Mouse (Mus musculus) stomach, embryonic 15.5 days (tissue): ENCODE results near the gene Psg16. TPM values are rescaled to one million over a fixed set of nuclear protein-coding genes. Genes with fewer than 3 reads are reported as not detected.

Experiments
- ATAC-seq: fragments of 200-750 bp; cut with Nextera tagmentation; 2 replicates; pipeline ENCODE4 v1.8.0; 2017; ENCODE audit warnings: low read depth, moderate number of reproducible peaks, moderate TSS enrichment; ENCODE audit not compliant: insufficient read depth, low FRiP score
- H3K27ac ChIP-seq: fragments of 300-500 bp; sonication (generic); 2 replicates; pipeline ENCODE4 v1.5.1; 2015; ENCODE audit warnings: mild to moderate bottlenecking, inconsistent platforms
- H3K27me3 ChIP-seq: fragments of 300-500 bp; sonication (generic); replicated peaks from 2 replicates; pipeline ENCODE4 v1.6.1; 2015; ENCODE audit warnings: inconsistent platforms
- H3K36me3 ChIP-seq: fragments of 300-500 bp; sonication (generic); 2 replicates; pipeline ENCODE4 v1.6.1; 2015; ENCODE audit warnings: inconsistent platforms
- H3K4me1 ChIP-seq: fragments of 300-500 bp; sonication (generic); 2 replicates; pipeline ENCODE4 v1.6.1; 2015; ENCODE audit warnings: inconsistent platforms
- H3K4me2 ChIP-seq: fragments of 300-500 bp; sonication (generic); 2 replicates; pipeline ENCODE4 v1.6.1; 2015; ENCODE audit warnings: mild to moderate bottlenecking, inconsistent platforms
- H3K4me3 ChIP-seq: fragments of 300-500 bp; sonication (generic); replicated peaks from 2 replicates; pipeline ENCODE4 v1.5.1; 2015; ENCODE audit warnings: inconsistent platforms
- H3K9ac ChIP-seq: fragments of 300-500 bp; sonication (generic); 2 replicates; pipeline ENCODE4 v1.6.1; 2015; ENCODE audit warnings: inconsistent platforms
- H3K9me3 ChIP-seq: fragments of 300-500 bp; sonication (generic); 2 replicates; pipeline ENCODE4 v1.6.1; 2016; ENCODE audit warnings: inconsistent platforms
- WGBS: fragments of 180-500 bp; shearing (Covaris S2); methylation state at CpG from one replicate; pipeline ENCODE4 v1.1.7; 2015; 5-methylcytosine and 5-hydroxymethylcytosine counted together
- polyA plus RNA-seq: library from polyadenylated mRNA; unstranded; fragments of >200 nt; fragmentation: Nextera tagmentation; extraction: Ambion mirVana; gene quantifications from 2 replicates; pipeline ENCODE4 v1.2.1, GENCODE M21; 2015

Gene Psg16
- polyA plus RNA-seq, 1 experiment from 2014 or later: 0.30 TPM

DNA sequence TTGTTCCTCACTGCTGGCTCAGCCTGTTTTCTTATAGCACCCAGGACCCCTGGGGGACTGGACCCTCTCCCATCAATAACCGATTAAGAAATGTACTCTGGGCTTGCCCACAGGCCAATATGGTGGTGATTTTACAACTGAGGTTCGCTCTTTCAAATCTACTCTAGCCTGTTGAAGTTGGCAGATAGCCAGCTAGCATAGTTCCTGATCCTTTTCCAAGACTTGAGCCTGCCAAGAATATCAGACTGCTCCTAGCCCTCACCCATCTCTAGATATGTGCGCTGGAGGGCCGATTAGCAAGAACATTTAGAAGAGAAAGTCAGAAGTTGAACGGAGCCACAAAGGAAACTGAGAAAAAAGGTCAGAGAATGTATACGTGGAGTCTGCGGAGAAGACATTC, 85.2 kb downstream of the Psg16 start:
- Histone ChIP-seq H3K27ac (no peak overlapping the region), H3K9me3 (no peaks in the 10 kb centered on the region), H3K4me2 (no peak overlapping the region), H3K4me3 (no peak overlapping the region), H3K27me3 (no peaks in the 10 kb centered on the region), H3K36me3 (no peaks in the 10 kb centered on the region), H3K4me1 (no peaks in the 10 kb centered on the region), H3K9ac (no peak overlapping the region)
- 77% methylated on average over 7 of the region's 7 CpGs for WGBS
- ATAC-seq: no peak

DNA sequence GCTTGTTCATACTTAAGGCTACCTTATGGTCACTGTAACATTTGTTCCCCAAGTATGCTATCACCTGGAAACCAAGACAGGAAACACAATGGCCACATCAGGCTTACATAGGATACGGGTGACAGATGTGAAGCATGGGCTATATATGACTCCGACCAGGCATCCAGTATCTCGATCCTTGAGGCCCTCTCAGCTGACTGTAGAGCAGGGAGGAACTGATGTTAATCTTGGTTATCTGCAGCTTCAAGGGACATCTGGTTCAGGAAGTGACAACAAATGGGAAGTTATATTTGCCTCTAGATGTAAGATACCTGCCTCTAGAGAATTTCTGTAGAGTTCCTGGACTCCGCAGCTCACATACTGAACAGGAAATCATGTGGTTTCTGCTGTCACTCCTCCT, 98.0 kb downstream of the Psg16 start:
- Histone ChIP-seq H3K9ac (no peak overlapping the region), H3K27ac (no peak overlapping the region), H3K9me3 (no peaks in the 10 kb centered on the region), H3K36me3 (no peaks in the 10 kb centered on the region), H3K4me3 (no peak overlapping the region), H3K4me1 (no peaks in the 10 kb centered on the region), H3K27me3 (no peaks in the 10 kb centered on the region), H3K4me2 (no peak overlapping the region)
- no peak for ATAC-seq
- 78% methylated on average over 4 of the region's 4 CpGs for WGBS

Other genes with a start within 250 kb of the Psg16 start
- 11.6 and 12.2 TPM in 2 replicates for gene Prkd2, start 231.1 kb upstream of the Psg16 start, polyA plus RNA-seq
- 3.9 and 4.6 TPM in 2 replicates for gene Dact3, start 198.7 kb upstream of the Psg16 start, polyA plus RNA-seq
- gene Gng8, start 182.3 kb upstream of the Psg16 start, polyA plus RNA-seq: 8.9 and 9.8 TPM in 2 replicates
- gene Ptgir, start 167.6 kb upstream of the Psg16 start, polyA plus RNA-seq: 2.4 and 2.5 TPM in 2 replicates
- gene Calm3, start 149.9 kb upstream of the Psg16 start, polyA plus RNA-seq: 101 and 113 TPM in 2 replicates
- gene Pnmal2, start 129.4 kb upstream of the Psg16 start, polyA plus RNA-seq: 10.2 and 12.7 TPM in 2 replicates
- 2.9 and 3.6 TPM in 2 replicates for gene Pnmal1, start 114.4 kb upstream of the Psg16 start, polyA plus RNA-seq
- 0.31 and 0.34 TPM in 2 replicates for gene Gm42372, start 91.0 kb upstream of the Psg16 start, polyA plus RNA-seq
- 29.4 and 33.3 TPM in 2 replicates for gene Ccdc8, start 81.3 kb upstream of the Psg16 start, polyA plus RNA-seq
- 92.9 and 95.7 TPM in 2 replicates for gene Ppp5c, start 46.1 kb upstream of the Psg16 start, polyA plus RNA-seq
- gene Hif3a, start 11.6 kb upstream of the Psg16 start, polyA plus RNA-seq: 47.3 and 54.9 TPM in 2 replicates
- 0.04 TPM in 1 of 2 replicates, not detected in the other for gene Ceacam3, start 76.2 kb downstream of the Psg16 start, polyA plus RNA-seq
- not detected in 2 replicates for gene Psg29, start 129.4 kb downstream of the Psg16 start, polyA plus RNA-seq